In genomic region chr5:129729286-129729685, GRCm38 (mm10) we compare ENCODE assay signal across 10 mouse cellular contexts. TPM values are rescaled to one million over a fixed set of nuclear protein-coding genes. Genes with fewer than 3 reads are reported as not detected.
DNase-seq lines count a peak whose midpoint lies in the region; ATAC-seq and TF ChIP-seq lines count a peak whose summit lies in the region.
"Had no signal": no experiment of that assay in that cellular context is flagged by ENCODE, and none has a peak within 500 bp of the region (broad histone marks: within the 10 kb centered on the region; RNA-seq: fewer than 3 reads in every experiment).

No protein-coding gene starts in this region.

- H3K36me3 ChIP-seq in forebrain, embryonic 11.5 days (ENCODE audit: control insufficient read depth, insufficient read depth, low read length), result no peaks in the 10 kb centered on the region
- no peaks in the 10 kb centered on the region for H3K36me3 ChIP-seq in forebrain, postnatal 0 days (ENCODE audit: insufficient read depth)
- H3K36me3 ChIP-seq in limb, embryonic 15.5 days, result no peaks in the 10 kb centered on the region

- H3K9me3 ChIP-seq in forebrain, embryonic 11.5 days (ENCODE audit: control insufficient read depth, low read length), result no peaks in the 10 kb centered on the region
- H3K9me3 ChIP-seq in forebrain, postnatal 0 days (ENCODE audit: low read length), result no peaks in the 10 kb centered on the region
- no peaks in the 10 kb centered on the region for H3K9me3 ChIP-seq in limb, embryonic 15.5 days

- no peak overlapping the region for H3K4me3 ChIP-seq in forebrain, embryonic 11.5 days (ENCODE audit: low read depth, low read length)
- H3K4me3 ChIP-seq in forebrain, postnatal 0 days (ENCODE audit: low read depth, low read length), result no peak overlapping the region
- no peak overlapping the region for H3K4me3 ChIP-seq in limb, embryonic 15.5 days

- no peaks in the 10 kb centered on the region for H3K27me3 ChIP-seq in forebrain, embryonic 11.5 days (ENCODE audit: control insufficient read depth, insufficient read depth, low read length)
- H3K27me3 ChIP-seq in forebrain, postnatal 0 days (ENCODE audit: insufficient read depth, low read length), result no peaks in the 10 kb centered on the region
- H3K27me3 ChIP-seq in limb, embryonic 15.5 days, result no peaks in the 10 kb centered on the region

- H3K27ac ChIP-seq in forebrain, embryonic 11.5 days (ENCODE audit: low read depth, low read length), result no peak overlapping the region
- H3K27ac ChIP-seq in forebrain, postnatal 0 days (ENCODE audit: low read depth, low read length), result no peak overlapping the region
- H3K27ac ChIP-seq in limb, embryonic 15.5 days, result peak overlapping the region; percentile 57; the same call in 1 of the 2 replicates

- intact Hi-C loops in gastrocnemius, postnatal 14 days (cut with DNase I; ENCODE audit: low total_unique reads), result no loop called here

- no peak for TF ChIP-seq CTCF in forebrain, postnatal 0 days (IDR thresholded peaks at IDR 0.05; ENCODE audit: low read depth)

- H3K4me1 ChIP-seq in forebrain, embryonic 11.5 days (replicated peaks; ENCODE audit: control insufficient read depth, insufficient read depth, low read length), result no peaks in the 10 kb centered on the region
- no peaks in the 10 kb centered on the region for H3K4me1 ChIP-seq in forebrain, postnatal 0 days (ENCODE audit: insufficient read depth)
- H3K4me1 ChIP-seq in limb, embryonic 15.5 days, result peaks cover 28% of the 10 kb centered on the region

- WGBS in forebrain, embryonic 11.5 days, result 75% methylated on average over 11 of the region's 11 CpGs
- 73% methylated on average over 11 of the region's 11 CpGs for WGBS in forebrain, postnatal 0 days
- WGBS in limb, embryonic 15.5 days, result 59% methylated on average over 11 of the region's 11 CpGs

- no peak for DNase-seq in forebrain, embryonic 11.5 days (ENCODE audit: low spot score)
- no peak for DNase-seq in forebrain, postnatal 0 days
- DNase-seq in 3134 (ENCODE audit: extremely low read depth, insufficient read length, low spot score), result peak; percentile 24
- peak; percentile 36 for DNase-seq in gastrocnemius, postnatal 14 days
- DNase-seq in Muller cell, postnatal 12 days (ENCODE audit: inconsistent ontology term), result no peak
- no peak for DNase-seq in right cerebral cortex, adult 2 months (ENCODE audit: low spot score in 2 of 2)
- no peak for DNase-seq in urinary bladder, adult 18-20 months (ENCODE audit: low spot score in 2 of 2)

- H3K9ac ChIP-seq in forebrain, embryonic 11.5 days (ENCODE audit: low read length), result peak overlapping the region; percentile 17
- H3K9ac ChIP-seq in forebrain, postnatal 0 days, result no peak overlapping the region
- H3K9ac ChIP-seq in limb, embryonic 15.5 days, result no peak overlapping the region

- no peak overlapping the region for H3K4me2 ChIP-seq in forebrain, embryonic 11.5 days (ENCODE audit: low read depth, low read length, severe bottlenecking)
- H3K4me2 ChIP-seq in forebrain, postnatal 0 days (ENCODE audit: low read depth), result no peak overlapping the region
- no peak overlapping the region for H3K4me2 ChIP-seq in limb, embryonic 15.5 days

- ATAC-seq in forebrain, embryonic 11.5 days (replicated peaks; ENCODE audit: low FRiP score), result no peak
- ATAC-seq in forebrain, postnatal 0 days, result no peak
- no peak for ATAC-seq in limb, embryonic 15.5 days (ENCODE audit: insufficient number of reproducible peaks, low FRiP score, low TSS enrichment, low read depth)

RNA-seq across cellular contexts. Expression of gene Nipsnap2, which starts 4.4 kb away (rescaled TPM):
- polyA plus RNA-seq in forebrain, embryonic 11.5 days (2014; fragmentation: Nextera tagmentation; extraction: Ambion mirVana), result 75.0 and 77.3 TPM in 2 replicates
- total RNA-seq in forebrain, postnatal 0 days (2014; rRNA removed), result 71.7 and 83.2 TPM in 2 replicates
- 90.8 and 97.9 TPM in 2 replicates for polyA plus RNA-seq in forebrain, postnatal 0 days (2015; fragmentation: Nextera tagmentation; extraction: Ambion mirVana)
- 100 to 1,000 TPM; 470 to 562 TPM for total RNA-seq in gastrocnemius, postnatal 14 days (2021)
- polyA plus RNA-seq in limb, embryonic 15.5 days (2015; fragmentation: Nextera tagmentation; extraction: Ambion mirVana), result 109 and 131 TPM in 2 replicates

RNA-seq across cellular contexts. Expression of gene Mrps17, which starts 14.0 kb away (rescaled TPM):
- polyA plus RNA-seq in forebrain, embryonic 11.5 days (2014; fragmentation: Nextera tagmentation; extraction: Ambion mirVana), result 164 and 185 TPM in 2 replicates
- total RNA-seq in forebrain, postnatal 0 days (2014; rRNA removed), result 131 and 146 TPM in 2 replicates
- 169 and 184 TPM in 2 replicates for polyA plus RNA-seq in forebrain, postnatal 0 days (2015; fragmentation: Nextera tagmentation; extraction: Ambion mirVana)
- 10 to 100 TPM; 64.4 to 69.3 TPM for total RNA-seq in gastrocnemius, postnatal 14 days (2021)
- polyA plus RNA-seq in limb, embryonic 15.5 days (2015; fragmentation: Nextera tagmentation; extraction: Ambion mirVana), result 179 and 184 TPM in 2 replicates

RNA-seq across cellular contexts. Expression of gene Sept14, which starts 21.0 kb away (rescaled TPM):
- polyA plus RNA-seq in forebrain, embryonic 11.5 days (2014; fragmentation: Nextera tagmentation; extraction: Ambion mirVana), result not detected in 2 replicates
- not detected in 2 replicates for total RNA-seq in forebrain, postnatal 0 days (2014; rRNA removed)
- not detected in 2 replicates for polyA plus RNA-seq in forebrain, postnatal 0 days (2015; fragmentation: Nextera tagmentation; extraction: Ambion mirVana)
- not detected for total RNA-seq in gastrocnemius, postnatal 14 days (2021)
- polyA plus RNA-seq in limb, embryonic 15.5 days (2015; fragmentation: Nextera tagmentation; extraction: Ambion mirVana), result not detected in 2 replicates
- total RNA-seq: layer of hippocampus, adult 8-10 months; neutrophil, adult 5-6 weeks had no signal

RNA-seq across cellular contexts. Expression of gene Psph, which starts 58.0 kb away (rescaled TPM):
- polyA plus RNA-seq in forebrain, embryonic 11.5 days (2014; fragmentation: Nextera tagmentation; extraction: Ambion mirVana), result 45.2 and 46.4 TPM in 2 replicates
- 33.3 and 37.9 TPM in 2 replicates for total RNA-seq in forebrain, postnatal 0 days (2014; rRNA removed)
- 44.6 and 46.3 TPM in 2 replicates for polyA plus RNA-seq in forebrain, postnatal 0 days (2015; fragmentation: Nextera tagmentation; extraction: Ambion mirVana)
- total RNA-seq in gastrocnemius, postnatal 14 days (2021), result 10 to 100 TPM; 13.0 to 16.2 TPM
- 35.5 and 38.1 TPM in 2 replicates for polyA plus RNA-seq in limb, embryonic 15.5 days (2015; fragmentation: Nextera tagmentation; extraction: Ambion mirVana)

RNA-seq across cellular contexts. Expression of gene Zfp11, which starts 59.4 kb away (rescaled TPM):
- polyA plus RNA-seq in forebrain, embryonic 11.5 days (2014; fragmentation: Nextera tagmentation; extraction: Ambion mirVana), result 8.3 and 8.5 TPM in 2 replicates
- 4.3 and 5.8 TPM in 2 replicates for total RNA-seq in forebrain, postnatal 0 days (2014; rRNA removed)
- polyA plus RNA-seq in forebrain, postnatal 0 days (2015; fragmentation: Nextera tagmentation; extraction: Ambion mirVana), result 3.3 and 4.8 TPM in 2 replicates
- total RNA-seq in gastrocnemius, postnatal 14 days (2021), result 1 to 10 TPM; 2.0 to 2.7 TPM
- polyA plus RNA-seq in limb, embryonic 15.5 days (2015; fragmentation: Nextera tagmentation; extraction: Ambion mirVana), result 4.5 and 5.0 TPM in 2 replicates

Comparison
In these comparisons a context has a peak if more than half of its experiments do, and no peak if none do; other contexts are left out.
1. DNase-seq: peak in 3134 (single experiment) and gastrocnemius, postnatal 14 days (single experiment); none in forebrain, embryonic 11.5 days (single experiment), forebrain, postnatal 0 days (single experiment), Muller cell, postnatal 12 days (single experiment), right cerebral cortex, adult 2 months (0 of 2) and urinary bladder, adult 18-20 months (0 of 2).